ENCODE assay signal across 8 mouse cellular contexts in the genomic region with DNA sequence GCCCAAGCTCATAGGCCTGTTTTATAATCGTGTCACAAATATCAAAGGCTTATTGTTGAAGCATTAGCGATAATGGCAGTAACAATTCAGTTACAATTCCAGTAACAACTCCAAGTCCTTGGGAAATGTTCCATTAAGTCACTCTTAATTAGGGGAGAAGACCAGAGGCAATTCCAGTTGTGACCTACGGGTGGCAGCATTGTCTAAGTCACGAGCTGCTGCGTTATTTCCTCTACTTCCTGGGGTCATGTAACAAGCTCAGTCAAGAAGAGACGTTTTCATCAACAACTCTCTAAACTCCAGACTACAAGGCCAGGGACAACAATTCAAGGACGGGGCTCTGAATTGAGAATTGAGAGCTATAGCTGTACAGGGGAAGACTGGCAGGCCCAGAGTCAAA. TPM values are rescaled to one million over a fixed set of nuclear protein-coding genes. Genes with fewer than 3 reads are reported as not detected.
A peak's percentile ranks its signal among the peaks of the same experiment; 100 is the strongest.
DNase-seq lines count a peak whose midpoint lies in the region; ATAC-seq and TF ChIP-seq lines count a peak whose summit lies in the region.

No protein-coding gene starts in this region.

- H3K9me3 ChIP-seq in G1E (replicated peaks): no peaks in the 10 kb centered on the region

- H3K27ac ChIP-seq in layer of hippocampus, adult 2 months: no peak overlapping the region

- no peaks in the 10 kb centered on the region for H3K4me1 ChIP-seq in G1E (ENCODE audit: insufficient read depth, low read depth, low read length)

- peak; percentile 85 for TF ChIP-seq CTCF in G1E (IDR thresholded peaks at IDR 0.05; ENCODE audit: low read depth, low read length)
- peak; percentile 98 for TF ChIP-seq CTCF in layer of hippocampus, adult 2 months (conservative IDR thresholded peaks at IDR 0.05)

- peaks cover 7% of the 10 kb centered on the region; the same call in 1 of the 2 replicates for H3K27me3 ChIP-seq in G1E (ENCODE audit: insufficient read depth, low read length)

- peak; percentile 25 for DNase-seq in G1E (ENCODE audit: low spot score)
- peak; percentile 81 for DNase-seq in adrenal gland, postnatal 14 days
- peak; percentile 64 for DNase-seq in embryo, embryonic 11.5 days (ENCODE audit: low read depth, low spot score)
- DNase-seq in layer of hippocampus, adult 2 months (ENCODE audit: low spot score in 2 of 2): peak; percentile 63 to 84
- peak; percentile 81 for DNase-seq in lung, postnatal 14 days
- peak; percentile 73 to 85 for DNase-seq in right cerebral cortex, postnatal 10 days (ENCODE audit: low spot score in 2 of 2)
- peak; percentile 48 to 73 for DNase-seq in urinary bladder, postnatal 4 days (ENCODE audit: low spot score in 2 of 2)

- peak; percentile 45 for ATAC-seq in G1E (ENCODE audit: extremely low read depth, insufficient number of reproducible peaks, low FRiP score, poor library complexity, severe bottlenecking)
- peak; percentile 99 for ATAC-seq in granulocyte monocyte progenitor cell, adult 5-6 weeks (replicated peaks; ENCODE audit: poor library complexity, severe bottlenecking)

- H3K4me3 ChIP-seq in G1E (ENCODE audit: low read depth, low read length): no peak overlapping the region
- no peak overlapping the region for H3K4me3 ChIP-seq in layer of hippocampus, adult 2 months

- H3K36me3 ChIP-seq in G1E (replicated peaks): no peaks in the 10 kb centered on the region

RNA-seq across cellular contexts. Expression of gene Mgst3, which starts 21.2 kb away (rescaled TPM):
- 18.2 and 34.4 TPM in 2 replicates for total RNA-seq in G1E (2014; fragmentation: Nextera tagmentation)
- 22.7 and 31.1 TPM in 2 replicates for total RNA-seq in G1E (2017)
- polyA plus RNA-seq in G1E (2012): 2.3 and 10.9 TPM in 2 replicates
- 69.7 and 75.6 TPM in 2 replicates for total RNA-seq in adrenal gland, postnatal 14 days (2021)
- total RNA-seq in granulocyte monocyte progenitor cell, adult 5-6 weeks (2014; fragmentation: Nextera tagmentation): 11.8 and 15.4 TPM in 2 replicates
- 7.6 and 9.1 TPM in 2 replicates for total RNA-seq in granulocyte monocyte progenitor cell, adult 5-6 weeks (2017)
- total RNA-seq in layer of hippocampus, adult 2 months (2021): 10 to 100 TPM; 64.2 to 68.7 TPM

RNA-seq across cellular contexts. Expression of gene Lrrc52, which starts 51.7 kb away (rescaled TPM):
- total RNA-seq in G1E (2014; fragmentation: Nextera tagmentation) (not detected in 2 replicates), G1E (2017) (0.27 TPM in 1 of 2 replicates, not detected in the other)
- not detected in 2 replicates for polyA plus RNA-seq in G1E (2012)
- 0.30 TPM in 1 of 2 replicates, not detected in the other for total RNA-seq in adrenal gland, postnatal 14 days (2021)
- not detected in 2 replicates for total RNA-seq in granulocyte monocyte progenitor cell, adult 5-6 weeks (2014; fragmentation: Nextera tagmentation)
- total RNA-seq in granulocyte monocyte progenitor cell, adult 5-6 weeks (2017): not detected in 2 replicates
- total RNA-seq in layer of hippocampus, adult 2 months (2021): not detected

Comparison
In these comparisons a context has a peak if more than half of its experiments do, and no peak if none do; other contexts are left out.
1. DNase-seq: peak in every context shown above with its lines; median percentile 81 in adrenal gland, postnatal 14 days; 81 in lung, postnatal 14 days; 79 in right cerebral cortex, postnatal 10 days; 74 in layer of hippocampus, adult 2 months; 64 in embryo, embryonic 11.5 days; 60 in urinary bladder, postnatal 4 days; 25 in G1E.